Mouse (Mus musculus) stomach, postnatal 0 days (tissue): Measurements from ENCODE around the gene Slc25a1.

Source experiments
- CTCF ChIP-seq: IDR thresholded peaks from 2 replicates; pipeline ENCODE4 v1.5.1; 2016; ENCODE audit warnings: antibody characterized with exemption, low read depth, mild to moderate bottlenecking, moderate library complexity
- EP300 ChIP-seq: optimal IDR thresholded peaks from 2 replicates; pipeline ENCODE3; 2016; ENCODE audit warnings: antibody characterized with exemption

GRCm38 (mm10) chr16:17929211-17929610 is 1.2 kb upstream of the Slc25a1 start:
- TF ChIP-seq CTCF (no peak), EP300 (no peak)
